Mouse (Mus musculus): ENCODE data around the gene Pef1. TPM values are rescaled to one million over a fixed set of nuclear protein-coding genes. Genes with fewer than 3 reads are reported as not detected.

Pef1 gene
- polyA plus RNA-seq, 1 experiment from 2014 or later: 66.5 TPM

DNA sequence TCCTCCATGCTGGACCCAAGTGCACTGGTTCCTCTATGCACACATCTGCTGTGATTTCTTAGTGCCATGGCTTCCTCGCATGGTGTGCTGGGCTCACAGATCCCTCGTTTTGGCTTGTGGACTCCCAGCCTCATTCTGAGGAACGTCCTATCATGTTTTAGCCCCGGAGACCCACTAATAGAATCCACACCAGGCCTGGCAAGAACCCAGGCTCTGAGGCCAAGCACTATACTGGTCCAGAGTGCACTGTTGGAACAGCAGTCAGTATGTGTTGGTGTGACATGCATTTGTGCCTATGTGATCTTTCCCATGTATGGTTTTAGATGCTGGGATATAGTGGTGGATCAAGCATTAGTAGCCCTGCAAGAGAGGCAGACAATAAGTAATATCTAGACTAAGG, 29.0 kb upstream of the Pef1 start:
- Histone ChIP-seq H3K4me3 (no peak overlapping the region), H3K27ac (no peak overlapping the region), H3K36me3 (peaks cover 49% of the 10 kb centered on the region), H3K4me1 (peaks cover 4% of the 10 kb centered on the region; the same call in 1 of the 2 replicates), H3K4me2 (no peak overlapping the region), H3K9ac (no peak overlapping the region), H3K9me3 (no peaks in the 10 kb centered on the region), H3K27me3 (peaks cover 24% of the 10 kb centered on the region)
- 66% methylated on average over 4 of the region's 4 CpGs for WGBS
- ATAC-seq (ENCODE audit: insufficient number of reproducible peaks, insufficient read depth, low FRiP score, low TSS enrichment, low read depth): no peak

DNA sequence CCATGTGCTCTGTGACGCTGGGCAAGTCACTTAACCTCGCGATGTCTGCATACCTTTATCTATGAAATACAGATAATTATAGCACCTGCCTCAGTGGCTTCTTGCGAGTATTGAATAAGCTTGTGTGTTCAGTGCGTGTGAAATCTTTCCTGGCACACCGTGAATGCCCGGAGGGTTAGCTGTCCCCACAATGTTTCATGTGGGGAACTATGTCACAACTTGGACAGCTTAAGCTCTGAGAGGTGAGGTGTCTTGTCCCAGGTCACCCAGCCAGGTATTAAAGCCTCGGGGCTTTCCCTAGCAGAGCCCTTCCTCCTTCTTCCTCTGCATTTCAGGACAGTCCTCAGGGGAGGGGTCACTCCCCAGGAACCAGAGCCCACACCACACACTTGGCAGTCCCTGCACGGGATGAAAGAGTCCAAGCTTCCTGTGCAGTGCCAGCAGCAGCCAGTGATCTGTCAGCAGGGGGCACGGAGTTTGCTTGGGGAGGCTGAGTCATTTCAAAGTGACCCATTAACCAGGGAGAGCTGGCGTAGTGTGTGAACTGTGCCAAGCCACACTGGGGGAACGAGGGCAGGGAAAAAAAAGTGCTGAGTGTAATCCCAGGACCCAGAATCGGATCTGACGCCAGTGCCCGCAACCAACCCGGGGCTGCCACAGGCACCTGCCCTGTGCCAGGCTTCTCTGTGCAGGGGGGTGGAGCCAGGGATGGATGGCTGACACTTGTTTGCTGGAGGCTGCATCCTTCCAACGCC, 27.4 kb upstream of the Pef1 start:
- no peak overlapping the region for H3K9ac ChIP-seq
- H3K9me3 ChIP-seq: no peaks in the 10 kb centered on the region
- peaks cover 31% of the 10 kb centered on the region for H3K27me3 ChIP-seq
- H3K4me2 ChIP-seq: no peak overlapping the region
- peaks cover 17% of the 10 kb centered on the region for H3K4me1 ChIP-seq
- H3K4me3 ChIP-seq: no peak overlapping the region
- no peak overlapping the region for H3K27ac ChIP-seq
- no peak for ATAC-seq (ENCODE audit: insufficient number of reproducible peaks, insufficient read depth, low FRiP score, low TSS enrichment, low read depth)
- peaks cover 43% of the 10 kb centered on the region for H3K36me3 ChIP-seq
- WGBS: 65% methylated on average over 17 of the region's 17 CpGs

DNA sequence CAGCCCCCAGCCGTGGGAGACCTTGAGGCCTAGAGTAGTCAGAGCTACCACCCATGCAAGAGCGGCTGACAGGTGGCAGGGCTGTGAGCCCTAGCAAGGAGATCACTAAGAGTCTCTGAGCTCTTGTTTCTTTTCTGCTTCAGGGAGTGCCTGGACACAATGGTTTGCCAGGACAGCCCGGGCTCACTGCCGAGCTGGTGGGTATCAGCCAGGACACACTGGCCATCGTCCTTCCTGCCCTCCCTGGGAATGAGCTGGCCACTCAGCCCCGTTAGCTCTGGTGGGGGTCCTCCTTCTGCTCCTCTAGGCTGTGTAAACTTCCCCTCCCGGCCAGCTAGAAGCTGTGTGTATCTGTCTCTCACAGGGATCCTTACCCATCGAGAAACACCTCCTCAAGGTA, 25.5 kb upstream of the Pef1 start:
- Histone ChIP-seq H3K27me3 (peaks cover 31% of the 10 kb centered on the region), H3K9ac (no peak overlapping the region), H3K4me1 (peaks cover 28% of the 10 kb centered on the region), H3K4me3 (no peak overlapping the region), H3K36me3 (peaks cover 40% of the 10 kb centered on the region), H3K4me2 (no peak overlapping the region), H3K9me3 (no peaks in the 10 kb centered on the region), H3K27ac (no peak overlapping the region)
- no peak for ATAC-seq (ENCODE audit: insufficient number of reproducible peaks, insufficient read depth, low FRiP score, low TSS enrichment, low read depth)
- WGBS: 58% methylated on average over 8 of the region's 8 CpGs

DNA sequence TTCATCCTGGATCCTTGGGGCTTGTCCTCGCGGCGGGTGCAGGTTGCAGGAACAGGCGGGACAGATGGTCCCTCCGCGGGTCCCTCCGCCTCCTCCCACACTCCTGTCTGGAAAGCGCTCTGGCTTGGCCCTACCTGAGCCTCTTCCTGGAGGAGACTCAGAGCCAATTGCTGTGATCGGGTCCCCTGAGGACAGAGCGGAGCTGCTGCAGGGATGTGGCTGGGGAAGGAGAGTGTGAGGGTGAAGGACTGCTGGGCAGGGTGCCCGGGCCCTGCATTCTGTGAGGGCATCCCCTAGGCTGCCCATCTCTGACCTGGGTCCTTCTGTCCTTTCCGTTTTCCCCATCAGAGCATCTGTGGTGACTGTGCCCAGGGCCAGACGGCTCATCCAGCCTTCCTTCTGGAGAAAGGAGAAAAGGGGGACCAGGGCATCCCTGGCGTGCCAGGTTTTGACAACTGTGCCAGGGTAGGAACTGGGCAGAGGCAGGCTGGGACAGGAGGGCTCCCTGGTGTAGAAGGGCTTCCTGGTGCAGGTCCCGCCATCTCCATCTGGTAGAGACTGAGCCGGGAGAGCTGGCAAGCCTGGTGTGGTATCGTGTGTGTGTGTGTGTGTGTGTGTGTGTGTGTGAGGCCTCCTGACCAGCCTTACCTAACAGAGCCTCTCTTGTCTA, 23.4 kb upstream of the Pef1 start:
- 58% methylated on average over 17 of the region's 17 CpGs for WGBS
- H3K4me1 ChIP-seq: peaks cover 35% of the 10 kb centered on the region
- H3K4me3 ChIP-seq: no peak overlapping the region
- H3K9me3 ChIP-seq: no peaks in the 10 kb centered on the region
- H3K27me3 ChIP-seq: peaks cover 31% of the 10 kb centered on the region
- 0 out of 2 replicates have a peak, but pooled peaks have one; percentile 48 for ATAC-seq (ENCODE audit: insufficient number of reproducible peaks, insufficient read depth, low FRiP score, low TSS enrichment, low read depth)
- H3K27ac ChIP-seq: peak overlapping the region; percentile 73; the same call in 1 of the 2 replicates
- no peak overlapping the region for H3K4me2 ChIP-seq
- H3K36me3 ChIP-seq: peaks cover 20% of the 10 kb centered on the region
- H3K9ac ChIP-seq: peak overlapping the region; percentile 46; the same call in 1 of the 2 replicates

DNA sequence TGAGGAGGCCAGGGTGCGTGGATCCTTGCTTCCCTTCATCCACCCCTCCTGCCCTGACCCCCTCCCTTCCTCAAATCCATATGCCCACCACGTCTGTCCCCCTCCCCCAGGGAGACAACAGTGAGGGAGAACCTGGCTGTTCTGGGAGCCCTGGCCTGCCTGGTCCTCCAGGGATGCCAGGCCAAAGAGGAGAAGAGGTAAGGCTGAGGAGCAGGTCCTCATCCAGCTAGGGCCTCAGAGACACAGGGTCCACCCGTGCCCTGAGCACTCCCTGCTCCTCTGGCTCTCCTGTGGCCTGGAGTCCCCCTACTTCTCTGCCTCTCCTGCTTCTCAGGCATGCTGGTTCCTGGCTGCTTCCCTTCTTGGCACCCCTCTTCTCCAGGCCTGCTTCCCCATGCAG, 22.8 kb upstream of the Pef1 start:
- peaks cover 31% of the 10 kb centered on the region for H3K27me3 ChIP-seq
- 38% methylated on average over 3 of the region's 3 CpGs for WGBS
- ATAC-seq (ENCODE audit: insufficient number of reproducible peaks, insufficient read depth, low FRiP score, low TSS enrichment, low read depth): no peak
- H3K4me1 ChIP-seq: peaks cover 35% of the 10 kb centered on the region
- H3K27ac ChIP-seq: peak overlapping the region; percentile 73
- no peak overlapping the region for H3K4me2 ChIP-seq
- peaks cover 17% of the 10 kb centered on the region for H3K36me3 ChIP-seq
- H3K4me3 ChIP-seq: no peak overlapping the region
- H3K9ac ChIP-seq: peak overlapping the region; percentile 46; the same call in 1 of the 2 replicates
- no peaks in the 10 kb centered on the region for H3K9me3 ChIP-seq

DNA sequence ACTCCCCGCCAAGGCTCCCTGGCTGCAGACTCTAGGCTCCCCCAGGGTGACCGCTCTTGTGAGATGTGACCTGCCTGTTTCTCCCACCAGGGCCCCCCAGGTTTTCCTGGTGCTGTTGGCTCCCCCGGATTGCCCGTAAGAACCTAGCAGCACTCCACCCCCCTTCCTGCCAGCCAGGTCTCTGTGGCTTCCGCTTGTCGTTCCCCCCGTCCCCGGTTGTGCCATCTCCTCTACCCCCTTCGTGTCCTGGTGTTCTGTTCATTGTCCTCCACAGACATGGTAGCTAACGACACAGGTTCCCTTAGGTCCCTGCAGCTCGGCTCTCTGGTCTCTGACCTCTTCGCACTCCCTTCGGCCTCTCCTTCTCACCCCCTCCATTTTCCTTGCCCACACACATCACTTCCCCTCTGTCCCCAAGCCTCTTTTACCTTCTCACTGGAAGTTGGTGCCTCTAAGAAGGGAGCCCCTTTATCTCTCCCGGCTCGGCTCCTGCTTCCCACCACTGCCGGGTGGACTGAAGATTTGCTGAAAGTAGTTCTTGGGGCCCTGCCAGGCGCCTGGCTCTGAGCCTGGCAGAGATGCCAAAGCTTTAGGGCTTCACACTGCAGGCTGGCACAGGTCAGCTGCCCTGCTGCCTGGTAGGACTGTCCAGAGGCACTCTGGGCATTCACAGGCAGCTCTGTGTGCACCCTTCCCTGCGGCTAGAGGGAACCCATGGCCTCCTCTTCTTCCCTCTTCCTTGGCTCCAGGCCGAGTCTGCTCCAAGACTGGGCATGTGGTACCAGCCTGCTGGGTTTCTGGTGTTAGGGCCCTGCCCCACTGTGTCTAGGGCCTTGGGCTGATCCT, 20.8 kb upstream of the Pef1 start:
- 72% methylated on average over 19 of the region's 19 CpGs for WGBS
- ATAC-seq (ENCODE audit: insufficient number of reproducible peaks, insufficient read depth, low FRiP score, low TSS enrichment, low read depth): no peak
- peaks cover 16% of the 10 kb centered on the region for H3K36me3 ChIP-seq
- H3K27me3 ChIP-seq: peaks cover 26% of the 10 kb centered on the region
- 0 out of 2 replicates have a peak overlapping the region, but pooled peaks have one; percentile 16 for H3K27ac ChIP-seq
- H3K9ac ChIP-seq: 0 out of 2 replicates have a peak overlapping the region, but pooled peaks have one; percentile 16
- H3K4me3 ChIP-seq: no peak overlapping the region
- peaks cover 35% of the 10 kb centered on the region for H3K4me1 ChIP-seq
- no peak overlapping the region for H3K4me2 ChIP-seq
- H3K9me3 ChIP-seq: no peaks in the 10 kb centered on the region

DNA sequence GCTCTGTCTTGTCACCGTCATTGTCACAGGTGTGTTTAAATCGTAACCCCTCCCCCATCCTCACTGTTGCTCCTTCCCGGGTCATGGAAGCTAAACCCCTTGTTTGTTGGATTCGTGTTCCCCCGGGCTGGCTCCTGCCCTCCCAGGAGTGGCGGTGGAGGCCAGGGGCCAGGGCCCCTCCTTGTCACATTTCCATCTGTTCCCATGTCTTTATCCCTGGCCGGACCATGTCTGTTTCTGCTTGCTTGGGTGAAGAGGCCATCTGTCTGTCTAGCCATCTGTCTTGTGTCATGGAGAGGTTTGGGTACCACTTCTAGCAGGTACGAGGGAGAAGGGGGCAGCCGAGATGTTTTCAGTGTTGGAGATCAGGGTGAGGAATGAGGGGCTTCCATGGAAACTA, 20.1 kb upstream of the Pef1 start:
- peaks cover 35% of the 10 kb centered on the region for H3K4me1 ChIP-seq
- H3K4me3 ChIP-seq: no peak overlapping the region
- H3K4me2 ChIP-seq: no peak overlapping the region
- peaks cover 20% of the 10 kb centered on the region for H3K27me3 ChIP-seq
- 55% methylated on average over 9 of the region's 9 CpGs for WGBS
- H3K9me3 ChIP-seq: no peaks in the 10 kb centered on the region
- H3K9ac ChIP-seq: no peak overlapping the region
- ATAC-seq (ENCODE audit: insufficient number of reproducible peaks, insufficient read depth, low FRiP score, low TSS enrichment, low read depth): no peak
- peaks cover 11% of the 10 kb centered on the region for H3K36me3 ChIP-seq
- H3K27ac ChIP-seq: no peak overlapping the region

DNA sequence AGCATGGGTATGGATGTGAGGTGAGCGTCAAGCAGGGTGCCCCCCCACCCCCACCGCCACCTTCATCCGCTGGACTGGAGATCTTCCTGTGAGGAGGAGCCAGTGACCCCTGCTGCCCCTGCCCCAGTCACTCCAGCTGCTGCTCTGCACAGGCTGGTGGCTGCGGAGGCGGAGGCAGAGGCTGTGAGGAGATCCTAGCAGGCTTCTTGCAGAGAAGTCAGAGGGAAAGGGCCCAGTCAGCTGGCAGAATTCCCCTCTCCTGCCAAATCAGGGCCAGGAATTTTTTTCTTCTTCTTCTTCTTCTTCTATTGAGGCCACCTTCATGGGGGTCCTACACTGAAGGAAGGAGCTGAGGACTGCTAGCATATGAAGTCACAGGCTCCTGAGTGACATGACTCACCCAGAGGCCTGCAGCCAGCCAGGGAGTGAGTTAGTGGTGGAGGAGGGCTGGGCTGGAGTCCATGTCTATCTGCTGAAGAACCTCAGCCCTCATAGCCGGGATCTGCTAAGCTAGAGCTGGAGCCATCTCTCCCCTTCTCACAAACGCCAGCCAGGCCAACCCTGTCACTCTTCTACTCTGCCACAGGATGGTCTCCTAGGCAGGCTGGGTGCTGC, 17.9 kb upstream of the Pef1 start:
- H3K4me2 ChIP-seq: no peak overlapping the region
- no peak overlapping the region for H3K4me3 ChIP-seq
- no peaks in the 10 kb centered on the region for H3K9me3 ChIP-seq
- 56% methylated on average over 7 of the region's 7 CpGs for WGBS
- peaks cover 6% of the 10 kb centered on the region for H3K36me3 ChIP-seq
- no peak overlapping the region for H3K9ac ChIP-seq
- H3K27ac ChIP-seq: no peak overlapping the region
- peaks cover 20% of the 10 kb centered on the region for H3K4me1 ChIP-seq
- ATAC-seq (ENCODE audit: insufficient number of reproducible peaks, insufficient read depth, low FRiP score, low TSS enrichment, low read depth): no peak
- H3K27me3 ChIP-seq: peaks cover 17% of the 10 kb centered on the region

DNA sequence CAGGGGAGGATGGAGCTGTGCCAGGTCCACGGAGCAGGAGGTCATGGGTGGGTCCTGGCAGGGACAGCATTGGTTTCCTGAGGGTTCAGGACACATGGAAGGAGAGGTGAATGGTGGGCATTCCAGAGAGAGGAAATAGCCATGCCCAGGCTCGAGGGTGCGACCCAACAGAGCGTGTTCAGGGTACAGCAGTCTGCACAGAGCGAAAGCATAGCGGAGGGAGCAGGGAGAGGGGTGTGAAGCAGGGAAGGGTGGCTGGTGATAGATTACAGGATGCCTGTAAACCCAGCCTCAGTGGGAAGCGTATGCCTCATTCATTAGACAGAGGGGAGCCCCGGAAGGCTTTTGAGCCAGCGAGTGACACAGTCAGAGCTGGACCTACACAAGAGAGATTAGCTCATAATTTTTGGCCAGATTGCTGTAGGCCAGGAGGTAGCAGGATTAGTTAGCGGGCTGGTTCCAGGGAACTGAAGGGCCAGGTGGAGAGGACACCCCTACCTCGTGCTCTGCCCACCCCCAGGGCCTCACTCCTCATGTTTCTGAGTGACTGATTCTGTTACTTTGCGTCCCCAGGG, 17.0 kb upstream of the Pef1 start:
- Histone ChIP-seq H3K9ac (no peak overlapping the region), H3K36me3 (peaks cover 13% of the 10 kb centered on the region), H3K27me3 (peaks cover 17% of the 10 kb centered on the region), H3K4me3 (no peak overlapping the region), H3K4me2 (no peak overlapping the region), H3K4me1 (peaks cover 18% of the 10 kb centered on the region; the same call in 1 of the 2 replicates), H3K27ac (no peak overlapping the region), H3K9me3 (no peaks in the 10 kb centered on the region)
- no peak for ATAC-seq (ENCODE audit: insufficient number of reproducible peaks, insufficient read depth, low FRiP score, low TSS enrichment, low read depth)
- WGBS: 70% methylated on average over 12 of the region's 12 CpGs

DNA sequence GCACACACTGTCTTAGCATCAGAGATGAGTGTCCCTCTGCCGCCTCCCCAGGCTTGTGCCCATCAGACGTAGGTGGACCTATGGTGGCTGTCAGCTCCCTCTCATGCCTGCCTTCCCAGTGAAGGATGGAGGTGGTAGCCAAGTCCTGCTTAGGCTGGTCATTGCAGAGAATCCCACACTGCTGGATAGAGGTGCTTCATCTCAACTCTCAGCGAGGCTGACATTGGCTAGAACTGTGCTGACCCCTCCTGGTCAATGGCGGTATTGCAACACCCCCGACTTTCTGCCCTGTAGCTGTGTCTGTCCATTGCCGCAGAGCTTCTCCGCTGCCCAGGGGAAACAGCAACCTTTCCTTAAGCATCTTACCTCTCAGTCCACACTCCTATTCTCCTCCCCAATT, 15.1 kb upstream of the Pef1 start:
- Histone ChIP-seq H3K9ac (no peak overlapping the region), H3K4me2 (no peak overlapping the region), H3K4me1 (peaks cover 3% of the 10 kb centered on the region; the same call in 1 of the 2 replicates), H3K27ac (no peak overlapping the region), H3K9me3 (no peaks in the 10 kb centered on the region), H3K36me3 (peaks cover 22% of the 10 kb centered on the region), H3K4me3 (no peak overlapping the region), H3K27me3 (peaks cover 22% of the 10 kb centered on the region)
- ATAC-seq (ENCODE audit: insufficient number of reproducible peaks, insufficient read depth, low FRiP score, low TSS enrichment, low read depth): no peak
- 11% methylated on average over 7 of the region's 7 CpGs for WGBS

DNA sequence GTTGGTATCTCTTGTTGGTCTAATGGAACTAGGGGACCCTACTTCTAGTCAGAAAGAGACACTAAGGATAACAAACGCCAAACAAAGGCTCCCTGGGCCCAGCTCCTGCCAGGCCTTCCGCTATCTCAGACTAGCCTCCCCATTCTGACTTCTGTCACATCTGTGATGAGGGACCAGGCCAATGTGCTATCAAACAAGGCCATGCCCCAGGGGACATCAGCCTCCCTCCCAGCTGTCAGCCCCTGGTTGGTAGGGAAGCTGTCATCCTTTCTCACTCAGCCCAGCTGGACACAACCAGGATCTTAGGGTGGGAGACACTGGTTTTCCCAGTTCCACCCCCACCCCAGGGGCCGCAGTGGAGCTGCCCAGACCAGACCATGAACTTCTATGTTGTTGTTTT, 7.2 kb upstream of the Pef1 start:
- Histone ChIP-seq H3K4me2 (no peak overlapping the region), H3K27me3 (peaks cover 20% of the 10 kb centered on the region), H3K36me3 (peaks cover 40% of the 10 kb centered on the region), H3K4me1 (peaks cover 5% of the 10 kb centered on the region), H3K9ac (no peak overlapping the region), H3K27ac (no peak overlapping the region), H3K9me3 (no peaks in the 10 kb centered on the region), H3K4me3 (no peak overlapping the region)
- 49% methylated on average over 3 of the region's 3 CpGs for WGBS
- ATAC-seq (ENCODE audit: insufficient number of reproducible peaks, insufficient read depth, low FRiP score, low TSS enrichment, low read depth): no peak

Measured in embryonic facial prominence, embryonic 13.5 days (tissue).